Mouse (Mus musculus) forebrain, postnatal 0 days (tissue): ENCODE measurements around the gene Nubpl. TPM values are rescaled to one million over a fixed set of nuclear protein-coding genes. Genes with fewer than 3 reads are reported as not detected.

ENCODE experiments used
- ATAC-seq: fragments of 200-750 bp; cut with Nextera tagmentation; 2 replicates; pipeline ENCODE4 v1.8.0; 2017; ENCODE audit warnings: mild to moderate bottlenecking, moderate library complexity
- DNase-seq: peaks from one replicate; pipeline ENCODE4 v3.0.0-alpha.2; 2015
- H3K27ac ChIP-seq: fragments of 300-500 bp; sonication (generic); 2 replicates; pipeline ENCODE4 v1.5.1; 2014; ENCODE audit warnings: low read depth, mild to moderate bottlenecking, antibody characterized with exemption, low read length, moderate library complexity, mixed read lengths
- H3K27me3 ChIP-seq: fragments of 300-500 bp; sonication (generic); 2 replicates; pipeline ENCODE4 v1.6.1; 2014; ENCODE audit warnings: mild to moderate bottlenecking, low read length, mixed read lengths; ENCODE audit not compliant: insufficient read depth
- H3K36me3 ChIP-seq: fragments of 300-500 bp; sonication (generic); 2 replicates; pipeline ENCODE4 v1.6.1; 2014; ENCODE audit warnings: mild to moderate bottlenecking, moderate library complexity; ENCODE audit not compliant: insufficient read depth
- H3K4me1 ChIP-seq: fragments of 300-500 bp; sonication (generic); 2 replicates; pipeline ENCODE4 v1.6.1; 2014; ENCODE audit warnings: antibody characterized with exemption; ENCODE audit not compliant: insufficient read depth
- H3K4me2 ChIP-seq: fragments of 300-500 bp; sonication (generic); 2 replicates; pipeline ENCODE4 v1.6.1; 2014; ENCODE audit warnings: low read depth, mild to moderate bottlenecking, moderate library complexity
- H3K4me3 ChIP-seq: fragments of 300-500 bp; sonication (generic); 2 replicates; pipeline ENCODE4 v1.5.1; 2014; ENCODE audit warnings: low read depth, low read length, mixed read lengths
- H3K9ac ChIP-seq: fragments of 300-500 bp; sonication (generic); 2 replicates; pipeline ENCODE4 v1.6.1; 2014; ENCODE audit warnings: mild to moderate bottlenecking
- H3K9me3 ChIP-seq: fragments of 300-500 bp; sonication (generic); 2 replicates; pipeline ENCODE4 v1.6.1; 2016; ENCODE audit warnings: low read length
- CTCF ChIP-seq: sonication (generic); IDR thresholded peaks from 2 replicates; pipeline ENCODE4 v1.5.1; 2016; ENCODE audit warnings: antibody characterized with exemption, control low read depth, low read depth
- WGBS: fragments of 180-500 bp; shearing (Covaris S2); extraction: QIAGEN DNeasy Blood & Tissue Kit; methylation state at CpG from one replicate; pipeline ENCODE4 v1.1.7; 2014; 5-methylcytosine and 5-hydroxymethylcytosine counted together
- polyA plus RNA-seq: library from polyadenylated mRNA; unstranded; fragments of >200 nt; fragmentation: Nextera tagmentation; extraction: Ambion mirVana; gene quantifications from 2 replicates; pipeline ENCODE4 v1.2.1, GENCODE M21; 2015
- total RNA-seq: library from RNA; depleted of rRNA; stranded (reverse); fragments of >200 nt; gene quantifications from 2 replicates; pipeline ENCODE4 v1.2.3, GENCODE M21; 2014

Gene Nubpl
- total and polyA plus RNA-seq, 2 experiments from 2014 or later = 5.9 to 7.6 TPM

DNA sequence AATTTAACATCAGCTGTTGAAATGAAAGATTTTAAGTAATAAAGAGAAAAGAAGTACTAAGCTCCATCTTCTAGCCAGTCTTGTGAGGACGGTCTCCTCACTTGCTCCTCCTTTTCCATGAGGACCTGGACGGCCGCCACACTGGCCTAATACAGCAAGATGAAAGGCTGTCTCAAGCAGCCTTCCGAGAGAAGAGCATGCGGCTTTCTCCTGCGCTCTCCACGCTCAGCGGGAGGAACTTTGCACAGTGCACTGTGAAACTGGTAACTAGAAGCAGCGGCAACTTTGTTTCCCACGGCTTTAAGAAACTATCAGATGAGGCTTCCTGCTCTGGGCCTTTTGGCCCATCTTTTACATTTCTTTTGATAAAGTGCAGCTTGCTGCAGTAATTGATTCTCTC lies 34.7 kb downstream of the Nubpl start:
- 2% methylated on average over 10 of the region's 10 CpGs for WGBS
- no peaks in the 10 kb centered on the region for H3K4me1 ChIP-seq

DNA sequence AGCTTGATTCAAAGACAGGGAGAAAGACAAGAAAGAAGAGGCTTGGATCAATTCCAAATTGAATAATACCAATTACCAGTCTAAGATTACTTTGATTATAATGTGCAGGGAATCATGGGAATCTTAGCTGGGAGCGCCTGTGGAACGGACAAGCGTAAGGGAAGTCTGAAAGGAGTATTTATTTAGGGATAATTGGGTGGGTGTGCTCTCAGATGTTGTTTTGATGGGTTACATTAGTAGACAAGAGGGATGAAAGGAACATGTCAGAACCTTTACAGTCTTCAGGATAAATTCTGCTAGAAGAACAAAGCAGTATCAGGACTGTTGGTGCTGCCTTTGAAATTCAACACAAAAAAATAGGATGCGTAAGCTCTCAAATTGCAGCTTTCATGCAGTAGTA lies 40.8 kb downstream of the Nubpl start:
- DNase-seq (peak; percentile 55), ATAC-seq (peak; percentile 97)
- no peak overlapping the region for H3K27ac ChIP-seq
- 15% methylated on average over 4 of the region's 4 CpGs for WGBS
- H3K36me3 ChIP-seq = no peaks in the 10 kb centered on the region
- 0 out of 2 replicates have a peak overlapping the region, but pooled peaks have one; percentile 10 for H3K4me2 ChIP-seq
- H3K9me3 ChIP-seq = no peaks in the 10 kb centered on the region
- H3K4me3 ChIP-seq = no peak overlapping the region
- H3K27me3 ChIP-seq = no peaks in the 10 kb centered on the region
- H3K9ac ChIP-seq = no peak overlapping the region
- no peak for TF ChIP-seq CTCF
- no peaks in the 10 kb centered on the region for H3K4me1 ChIP-seq

More for the DNA sequence above, 34.7 kb downstream of the Nubpl start:
- no peak for TF ChIP-seq CTCF
- DNase-seq (peak; percentile 27), ATAC-seq (no peak; the same call in 1 of the 2 replicates)
- Histone ChIP-seq H3K27ac (no peak overlapping the region), H3K9ac (no peak overlapping the region), H3K36me3 (no peaks in the 10 kb centered on the region), H3K4me2 (no peak overlapping the region), H3K9me3 (no peaks in the 10 kb centered on the region), H3K27me3 (no peaks in the 10 kb centered on the region), H3K4me3 (no peak overlapping the region)

DNA sequence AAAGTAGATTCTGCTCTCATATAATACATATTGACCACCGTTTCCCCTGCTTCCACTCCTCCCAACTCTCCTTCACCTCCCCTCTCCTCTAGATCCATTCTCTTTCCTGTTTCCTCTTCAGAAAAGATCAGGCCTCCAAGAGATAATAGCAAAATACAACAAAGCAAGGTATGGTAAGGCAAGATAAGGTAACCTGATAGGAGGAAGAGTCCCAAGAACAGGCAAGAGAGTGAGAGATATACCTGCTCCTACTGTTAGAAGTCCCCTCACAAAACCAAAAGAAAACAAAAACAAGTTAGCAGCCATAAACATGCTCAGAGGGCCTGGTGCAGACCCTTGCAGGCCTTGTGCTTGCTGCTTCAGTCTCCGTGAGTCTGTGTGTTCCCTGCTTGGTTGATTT lies 49.1 kb downstream of the Nubpl start:
- no peak overlapping the region for H3K4me3 ChIP-seq
- H3K4me1 ChIP-seq = no peaks in the 10 kb centered on the region
- no peak for DNase-seq
- H3K9me3 ChIP-seq = no peaks in the 10 kb centered on the region
- no peaks in the 10 kb centered on the region for H3K36me3 ChIP-seq
- H3K27me3 ChIP-seq = no peaks in the 10 kb centered on the region
- H3K27ac ChIP-seq = no peak overlapping the region
- no peak for ATAC-seq
- 84% methylated on average over 2 of the region's 2 CpGs for WGBS
- H3K9ac ChIP-seq = no peak overlapping the region
- no peak overlapping the region for H3K4me2 ChIP-seq
- no peak for TF ChIP-seq CTCF

DNA sequence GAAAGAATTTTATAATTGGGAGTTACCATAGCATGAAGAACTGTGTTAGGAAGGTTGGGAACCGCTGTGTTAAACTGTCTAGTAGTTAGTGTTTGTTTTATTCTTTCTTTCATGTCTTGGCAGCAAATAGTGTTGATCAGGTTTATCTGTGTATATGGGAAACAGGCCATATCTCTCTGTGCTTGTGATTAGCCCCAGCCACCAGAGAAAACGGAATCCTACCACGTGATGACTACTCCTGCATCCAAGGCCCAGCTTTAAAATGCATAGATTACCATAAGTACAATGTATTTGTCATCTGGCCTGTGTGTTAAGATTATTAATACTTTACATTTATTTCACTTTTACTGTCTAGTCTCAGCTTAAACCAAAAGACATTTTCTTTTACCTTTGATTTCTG lies 51.9 kb downstream of the Nubpl start:
- Histone ChIP-seq H3K9me3 (no peaks in the 10 kb centered on the region), H3K36me3 (no peaks in the 10 kb centered on the region), H3K9ac (no peak overlapping the region), H3K27ac (no peak overlapping the region), H3K27me3 (no peaks in the 10 kb centered on the region), H3K4me2 (no peak overlapping the region), H3K4me1 (no peaks in the 10 kb centered on the region), H3K4me3 (no peak overlapping the region)
- ATAC-seq (no peak), DNase-seq (no peak)
- 86% methylated on average over 3 of the region's 3 CpGs for WGBS
- TF ChIP-seq CTCF = no peak

DNA sequence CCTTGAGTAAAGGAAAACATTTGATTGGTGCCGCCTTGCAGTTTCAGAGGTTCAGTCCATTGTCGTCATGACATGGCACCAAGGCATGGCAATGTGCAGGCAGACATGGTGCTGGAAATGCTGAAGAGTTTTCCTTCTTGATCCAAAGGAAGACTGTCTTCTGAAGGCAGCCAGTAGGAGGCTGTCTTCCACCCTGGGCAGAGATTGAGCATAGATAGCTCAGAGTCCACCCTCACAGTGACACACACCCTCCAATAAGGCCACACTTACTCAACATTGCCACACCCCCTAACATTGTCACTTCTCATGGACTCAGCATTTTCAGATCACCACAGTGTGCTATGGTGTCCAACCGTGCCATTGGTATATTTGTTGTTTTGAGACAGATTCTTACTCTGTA lies 54.5 kb downstream of the Nubpl start:
- H3K27ac ChIP-seq = no peak overlapping the region
- no peaks in the 10 kb centered on the region for H3K27me3 ChIP-seq
- ATAC-seq = no peak
- H3K4me3 ChIP-seq = no peak overlapping the region
- WGBS = 98% methylated on average over 3 of the region's 3 CpGs
- no peak for TF ChIP-seq CTCF
- H3K9ac ChIP-seq = no peak overlapping the region
- H3K36me3 ChIP-seq = no peaks in the 10 kb centered on the region
- DNase-seq = no peak
- no peak overlapping the region for H3K4me2 ChIP-seq
- H3K9me3 ChIP-seq = no peaks in the 10 kb centered on the region
- no peaks in the 10 kb centered on the region for H3K4me1 ChIP-seq

DNA sequence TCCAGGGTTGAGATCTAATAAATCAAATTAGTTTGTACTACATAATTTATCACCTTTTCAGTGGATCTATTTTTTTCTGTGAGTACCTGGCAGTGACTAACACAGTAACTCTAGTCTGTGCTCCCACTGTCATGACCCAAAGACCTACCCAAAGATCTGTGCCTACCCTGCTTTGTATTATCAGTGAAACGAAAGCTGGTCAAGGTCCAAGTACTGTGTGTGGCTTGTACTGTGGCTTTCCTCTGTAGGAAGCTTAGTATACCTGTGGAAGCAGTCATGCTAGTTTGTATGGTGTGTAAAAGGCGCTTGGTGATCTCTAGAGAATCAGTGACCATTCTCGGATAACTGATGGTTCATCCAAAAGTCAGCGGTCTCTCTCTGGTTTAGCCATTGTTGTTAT lies 57.4 kb downstream of the Nubpl start:
- no peaks in the 10 kb centered on the region for H3K36me3 ChIP-seq
- H3K9me3 ChIP-seq = no peaks in the 10 kb centered on the region
- ATAC-seq = no peak
- H3K4me1 ChIP-seq = no peaks in the 10 kb centered on the region
- no peak for TF ChIP-seq CTCF
- DNase-seq = no peak
- WGBS = 96% methylated on average over 4 of the region's 4 CpGs
- no peak overlapping the region for H3K9ac ChIP-seq
- H3K4me2 ChIP-seq = no peak overlapping the region
- H3K27ac ChIP-seq = no peak overlapping the region
- no peak overlapping the region for H3K4me3 ChIP-seq
- no peaks in the 10 kb centered on the region for H3K27me3 ChIP-seq

DNA sequence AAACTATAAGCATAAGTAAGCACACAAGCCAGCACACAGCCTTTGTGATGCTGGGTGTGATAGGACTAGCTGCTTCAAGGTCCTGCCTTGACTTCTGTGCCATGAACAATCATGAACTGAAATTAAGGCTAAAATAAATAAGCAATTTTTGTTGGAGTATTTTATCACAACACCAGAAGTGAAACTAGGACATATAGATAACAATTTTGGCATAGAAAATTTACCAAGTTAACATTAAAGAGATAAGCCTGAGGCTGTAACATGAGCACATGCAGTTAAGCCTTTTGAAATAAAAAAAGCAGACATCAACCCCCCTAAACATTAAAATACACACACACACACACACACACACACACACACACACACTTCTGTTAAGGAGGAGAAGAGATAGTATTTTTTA lies 66.9 kb downstream of the Nubpl start:
- H3K9me3 ChIP-seq = no peaks in the 10 kb centered on the region
- no peaks in the 10 kb centered on the region for H3K4me1 ChIP-seq
- H3K36me3 ChIP-seq = no peaks in the 10 kb centered on the region
- ATAC-seq = no peak
- no peak overlapping the region for H3K27ac ChIP-seq
- no peak overlapping the region for H3K4me3 ChIP-seq
- no peaks in the 10 kb centered on the region for H3K27me3 ChIP-seq
- H3K4me2 ChIP-seq = no peak overlapping the region
- no peak overlapping the region for H3K9ac ChIP-seq
- TF ChIP-seq CTCF = no peak
- no peak for DNase-seq
